Mouse (Mus musculus): ENCODE data around the gene 5730596B20Rik.

The 5730596B20Rik gene

DNA sequence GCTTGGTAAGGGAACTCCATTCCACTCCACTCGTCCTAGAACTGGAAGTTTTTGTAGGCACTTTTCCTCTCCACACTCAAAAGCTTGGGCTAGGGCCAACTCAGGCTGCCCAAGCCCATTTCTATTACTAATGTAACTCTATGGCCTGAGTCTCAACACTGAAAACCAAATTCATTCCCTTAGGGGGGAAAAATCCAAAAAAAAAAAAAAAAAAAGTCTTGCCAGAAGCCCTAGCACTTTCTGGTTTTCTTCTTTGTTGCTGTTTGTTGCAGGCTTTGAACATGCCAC is 15.3 kb upstream of the 5730596B20Rik start:
- in situ Hi-C loops (cut with MboI; ENCODE audit: low sequenced_read_pairs), result no loop called here

GRCm38 (mm10) chr6:52162611-52163365 is 14.5 kb upstream of the 5730596B20Rik start:
- in situ Hi-C loops (cut with MboI; ENCODE audit: low sequenced_read_pairs), result no loop called here

GRCm38 (mm10) chr6:52163366-52164031 is 13.8 kb upstream of the 5730596B20Rik start:
- in situ Hi-C loops (cut with MboI; ENCODE audit: low sequenced_read_pairs), result no loop called here

DNA sequence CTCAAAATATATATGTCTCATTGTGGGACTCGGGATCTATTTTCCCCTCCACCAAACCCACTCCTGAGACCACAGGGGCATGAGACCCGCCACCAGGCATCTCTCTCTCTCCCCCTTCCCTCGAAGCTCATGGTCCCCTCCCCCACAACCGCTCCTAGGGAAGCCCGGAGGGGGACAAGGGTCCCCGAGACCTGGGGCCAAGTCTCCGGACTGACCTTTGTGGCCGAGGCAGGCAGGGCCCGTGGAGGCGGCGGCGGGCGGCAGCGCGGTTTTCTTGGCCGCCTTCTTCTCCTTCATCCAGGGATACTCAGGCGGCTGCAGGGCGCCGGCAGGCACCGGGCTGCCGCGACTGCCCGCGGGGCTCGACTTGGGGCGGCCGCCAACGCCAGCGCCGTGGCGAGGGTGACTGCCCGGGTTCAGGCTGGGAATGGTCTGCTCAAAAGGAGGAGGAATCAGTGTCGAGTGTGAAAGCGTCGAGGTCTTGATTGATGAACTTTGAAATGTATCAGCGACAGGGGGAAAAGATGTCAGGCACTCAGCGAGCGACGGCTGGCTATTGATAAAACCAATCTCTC is 13.2 kb upstream of the 5730596B20Rik start:
- in situ Hi-C loops (cut with MboI; ENCODE audit: low sequenced_read_pairs), result no loop called here

GRCm38 (mm10) chr6:52164626-52165440 is 12.5 kb upstream of the 5730596B20Rik start, which contains the start of gene Hoxa2:
Gene Hoxa2 (minus strand): TSS chr6:52164831.
- in situ Hi-C loops (cut with MboI; ENCODE audit: low sequenced_read_pairs), result no loop called here

- in situ Hi-C loops (cut with MboI; ENCODE audit: low sequenced_read_pairs), result no loop called here
Observed at GRCm38 (mm10) chr6:52165441-52166370, 11.6 kb upstream of the 5730596B20Rik start.

DNA sequence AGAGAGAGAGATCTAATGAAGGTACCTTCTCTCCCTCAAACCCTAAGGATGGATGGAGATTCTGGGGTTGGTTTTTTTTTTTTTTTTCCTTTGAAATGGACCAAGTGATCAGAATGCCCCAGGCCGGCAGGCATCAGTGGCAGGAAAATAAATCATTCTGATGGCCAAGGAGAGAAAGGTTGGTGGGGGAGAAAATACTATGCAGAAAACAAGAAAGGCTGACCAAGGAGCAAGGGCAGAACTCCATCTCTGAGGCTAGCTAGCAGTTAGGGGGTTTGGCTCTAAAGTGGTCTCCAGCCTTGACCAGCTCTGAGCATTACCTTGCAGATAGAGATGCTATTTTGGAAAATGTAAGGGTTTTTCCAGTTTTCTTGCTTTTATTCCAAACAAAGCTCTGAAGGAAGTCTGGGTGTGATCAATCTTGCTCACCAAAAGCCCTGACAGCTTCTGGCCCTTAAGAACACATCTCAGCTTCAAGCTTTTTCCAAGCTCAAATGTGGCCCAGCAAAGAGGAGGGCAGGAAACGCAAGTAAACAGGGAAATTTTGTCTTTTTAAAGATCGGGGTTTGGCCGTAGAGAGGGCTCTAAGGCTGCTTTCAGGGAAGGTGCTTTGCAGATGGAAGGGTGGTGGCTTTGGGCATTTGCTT is 10.7 kb upstream of the 5730596B20Rik start:
- in situ Hi-C loops (cut with MboI; ENCODE audit: low sequenced_read_pairs), result no loop called here

- in situ Hi-C loops (cut with MboI; ENCODE audit: low sequenced_read_pairs), result no loop called here
Observed at GRCm38 (mm10) chr6:52167176-52167575, 10.1 kb upstream of the 5730596B20Rik start.

DNA sequence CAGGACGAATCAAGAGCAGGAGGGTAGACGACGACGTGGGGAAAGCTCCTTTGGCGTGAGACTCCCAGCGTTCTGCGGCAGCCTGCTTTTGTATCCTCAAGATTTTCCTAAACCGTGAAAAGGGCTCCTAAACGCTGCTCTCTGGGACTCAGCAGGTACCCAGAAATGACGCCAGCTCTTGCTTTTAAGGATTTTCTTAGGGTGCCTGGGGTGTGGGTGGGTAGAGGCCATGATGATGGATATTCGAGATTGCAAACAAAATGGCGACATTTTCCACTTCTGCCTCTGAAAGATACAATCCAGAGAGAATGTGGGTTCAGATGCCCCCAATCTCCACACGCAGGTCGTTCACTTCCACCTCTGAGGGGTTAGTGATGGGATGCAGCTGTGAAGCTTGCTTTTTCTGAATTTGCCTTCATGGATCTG is 9.5 kb upstream of the 5730596B20Rik start:
- in situ Hi-C loops (cut with MboI; ENCODE audit: low sequenced_read_pairs), result no loop called here

GRCm38 (mm10) chr6:52168191-52169055 is 8.9 kb upstream of the 5730596B20Rik start:
- in situ Hi-C loops (cut with MboI; ENCODE audit: low sequenced_read_pairs), result no loop called here

DNA sequence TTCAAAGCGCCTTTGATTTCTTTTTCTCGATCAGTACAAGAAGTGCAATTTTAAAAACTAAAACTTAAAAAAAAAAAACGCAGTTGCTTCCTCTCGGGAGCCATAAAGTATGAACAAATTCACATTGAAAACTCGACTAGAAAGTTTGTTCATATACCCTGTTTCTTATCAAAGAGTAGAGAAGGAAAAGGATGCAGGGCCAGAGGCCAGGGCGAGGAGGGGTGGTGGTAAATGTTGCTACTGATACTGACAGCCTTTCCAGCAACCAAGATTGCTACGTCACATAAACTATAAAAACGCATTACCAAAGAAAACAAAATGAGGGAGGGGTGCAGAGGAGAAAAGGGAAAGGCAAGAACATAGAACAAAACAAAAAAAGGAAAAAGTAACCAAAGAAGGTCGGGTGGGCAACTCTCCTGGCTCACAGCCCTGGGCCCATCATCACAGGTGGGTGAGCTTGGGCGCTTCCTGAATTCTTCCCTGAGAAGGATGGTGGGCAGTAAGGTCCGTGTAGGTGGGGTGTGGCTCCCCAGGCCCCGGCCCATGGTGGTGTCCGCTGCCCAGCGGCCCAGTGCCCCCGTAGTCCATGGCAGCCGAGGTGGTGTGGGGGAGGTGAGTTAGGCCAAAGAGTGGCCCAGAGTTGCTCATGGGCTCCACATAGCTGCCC is 7.7 kb upstream of the 5730596B20Rik start:
- in situ Hi-C loops (cut with MboI; ENCODE audit: low sequenced_read_pairs), result no loop called here

DNA sequence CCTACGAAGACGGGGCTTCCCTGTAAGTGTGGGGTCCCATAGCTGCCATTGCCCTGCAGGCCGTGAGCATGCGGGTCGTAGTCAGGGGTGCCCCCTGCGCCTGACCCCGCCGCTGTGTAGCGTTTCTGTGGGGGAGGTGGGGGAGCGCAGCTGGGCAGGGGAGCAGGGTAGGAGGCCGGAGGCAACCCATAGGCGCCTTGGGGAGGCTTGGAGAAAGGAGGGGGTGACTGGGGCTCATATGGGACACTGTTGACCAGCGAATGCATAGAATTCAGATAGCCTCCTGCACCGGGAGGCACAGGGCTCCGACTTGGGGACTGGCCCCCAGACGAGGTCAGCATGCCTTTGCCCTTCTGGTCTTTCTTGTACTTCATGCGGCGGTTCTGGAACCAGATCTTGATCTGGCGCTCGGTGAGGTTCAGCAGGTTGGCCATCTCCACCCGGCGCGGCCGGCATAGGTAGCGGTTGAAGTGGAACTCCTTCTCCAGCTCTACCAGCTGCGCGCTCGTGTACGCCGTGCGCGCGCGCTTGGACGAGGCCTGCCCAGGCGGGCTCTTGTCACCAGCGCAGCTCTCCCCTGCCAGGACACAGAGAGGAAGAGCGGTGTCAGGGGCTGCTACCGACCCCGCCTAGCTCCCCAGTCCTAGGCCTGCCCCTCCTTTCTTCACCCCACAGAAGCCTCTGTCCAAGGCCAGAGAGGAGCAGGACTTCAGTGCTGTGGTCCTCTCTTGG is 7.0 kb upstream of the 5730596B20Rik start:
- in situ Hi-C loops (cut with MboI; ENCODE audit: low sequenced_read_pairs), result no loop called here

- in situ Hi-C loops (cut with MboI; ENCODE audit: low sequenced_read_pairs), result no loop called here
Observed at GRCm38 (mm10) chr6:52170898-52171223, 6.4 kb upstream of the 5730596B20Rik start.

DNA sequence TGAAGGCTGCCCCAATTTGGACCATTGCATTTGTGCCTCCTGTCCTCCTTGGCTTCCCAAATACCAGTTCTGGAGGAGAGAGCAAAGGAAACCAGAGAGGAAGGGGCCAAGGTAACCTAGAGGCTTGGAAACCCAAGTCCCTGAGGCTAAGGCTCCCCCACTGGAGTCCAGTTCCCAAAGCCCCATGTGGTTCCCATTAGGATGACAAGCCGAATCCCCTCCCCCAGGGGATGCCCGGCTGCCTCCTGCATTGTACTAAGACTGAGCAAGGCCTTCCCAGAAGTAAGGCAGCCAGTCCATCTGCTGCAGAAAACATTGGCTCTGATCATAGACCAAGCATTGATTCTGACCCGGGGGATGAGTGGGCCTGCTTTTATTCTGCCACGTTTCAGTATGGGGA is 6.0 kb upstream of the 5730596B20Rik start:
- in situ Hi-C loops (cut with MboI; ENCODE audit: low sequenced_read_pairs), result no loop called here

DNA sequence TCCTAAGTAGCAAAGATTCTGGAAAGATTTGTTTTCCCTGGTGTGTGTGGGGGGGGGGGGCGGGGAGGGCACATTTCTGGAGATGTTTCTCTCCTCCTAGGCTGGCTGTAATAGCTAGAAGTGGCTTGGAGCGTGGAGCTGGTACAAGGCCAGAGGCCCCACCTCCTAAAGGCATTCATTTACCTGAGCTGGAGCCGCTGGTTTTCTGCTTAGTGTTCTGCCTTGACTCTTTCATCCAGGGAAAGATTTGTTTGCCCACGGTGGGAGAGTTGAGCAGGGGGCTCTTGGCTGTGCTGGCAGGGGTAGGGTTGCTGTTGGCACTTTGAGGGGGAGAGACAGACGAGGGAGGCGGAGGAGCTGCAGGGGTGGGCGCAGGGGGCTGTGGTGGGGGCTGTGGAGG is 5.4 kb upstream of the 5730596B20Rik start:
- in situ Hi-C loops (cut with MboI; ENCODE audit: low sequenced_read_pairs), result no loop called here

DNA sequence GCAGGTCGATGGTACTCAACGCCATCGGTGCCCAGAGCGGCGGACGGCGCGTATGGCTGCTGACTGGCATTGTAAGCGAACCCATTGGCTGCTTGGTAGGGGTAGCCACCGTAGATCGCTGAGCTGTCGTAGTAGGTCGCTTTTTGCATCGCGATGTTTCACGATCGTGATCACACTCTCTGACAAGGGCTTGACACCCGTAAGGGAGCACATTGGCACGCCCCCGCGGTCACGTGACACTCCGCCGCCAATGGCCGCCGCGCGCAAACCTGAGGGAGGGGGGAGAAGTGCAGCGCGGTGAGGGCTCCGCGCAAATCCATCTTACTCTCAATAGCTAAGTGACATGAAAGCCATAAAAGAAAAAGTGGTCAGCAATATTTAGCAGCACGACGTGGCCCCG is 4.8 kb upstream of the 5730596B20Rik start:
- in situ Hi-C loops (cut with MboI; ENCODE audit: low sequenced_read_pairs), result no loop called here

DNA sequence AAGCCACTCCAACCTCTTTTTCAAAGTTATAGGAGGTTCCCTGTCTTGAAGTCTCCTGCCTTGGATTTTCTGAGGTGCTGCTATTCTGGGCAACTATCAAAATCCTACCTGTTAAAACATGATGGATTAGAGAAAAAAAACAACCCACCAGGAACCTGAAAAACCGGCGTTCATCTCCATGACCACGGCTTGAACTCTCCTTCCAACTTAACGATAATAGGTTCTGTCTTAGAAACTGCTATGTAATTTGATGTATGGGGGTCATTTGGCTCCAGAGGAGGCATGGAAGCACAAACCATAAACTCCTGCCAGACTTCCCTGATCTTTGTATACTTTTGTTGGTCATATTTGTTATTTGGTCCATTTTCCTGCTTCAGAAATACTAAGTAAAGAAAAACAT is 3.6 kb upstream of the 5730596B20Rik start:
- in situ Hi-C loops (cut with MboI; ENCODE audit: low sequenced_read_pairs), result no loop called here

All from CH12F3 (cell line).